Mouse (Mus musculus) E14TG2a.4 (cell line): ENCODE results near the gene Dgki.

ENCODE experiments used
- H3K27me3 ChIP-seq: 2 replicates; pipeline ENCODE4 v1.6.1; 2014; ENCODE audit warnings: low read length, control low read depth; ENCODE audit not compliant: insufficient read depth
- H3K36me3 ChIP-seq: 2 replicates; pipeline ENCODE4 v1.6.1; 2014; ENCODE audit warnings: low read length, control low read depth; ENCODE audit not compliant: insufficient read depth
- H3K4me1 ChIP-seq: replicated peaks from 2 replicates; pipeline ENCODE4 v1.6.1; 2014; ENCODE audit warnings: low read depth, low read length, control low read depth
- H3K4me3 ChIP-seq: replicated peaks from 2 replicates; pipeline ENCODE4 v1.5.1; 2014; ENCODE audit warnings: mild to moderate bottlenecking, low read length
- H3K9me3 ChIP-seq: 2 replicates; pipeline ENCODE4 v1.6.1; 2014; ENCODE audit warnings: low read length, control low read depth
- CTCF ChIP-seq: conservative IDR thresholded peaks from 2 replicates; pipeline ENCODE4 v1.5.1; 2014; ENCODE audit warnings: low read length
- NANOG ChIP-seq: IDR thresholded peaks from 2 replicates; pipeline ENCODE4 v1.6.1; 2014; ENCODE audit warnings: borderline replicate concordance, low read length, mixed read lengths
- POU5F1 ChIP-seq: IDR thresholded peaks from 2 replicates; pipeline ENCODE4 v1.6.1; 2014; ENCODE audit warnings: low read length, borderline replicate concordance

Dgki gene

DNA sequence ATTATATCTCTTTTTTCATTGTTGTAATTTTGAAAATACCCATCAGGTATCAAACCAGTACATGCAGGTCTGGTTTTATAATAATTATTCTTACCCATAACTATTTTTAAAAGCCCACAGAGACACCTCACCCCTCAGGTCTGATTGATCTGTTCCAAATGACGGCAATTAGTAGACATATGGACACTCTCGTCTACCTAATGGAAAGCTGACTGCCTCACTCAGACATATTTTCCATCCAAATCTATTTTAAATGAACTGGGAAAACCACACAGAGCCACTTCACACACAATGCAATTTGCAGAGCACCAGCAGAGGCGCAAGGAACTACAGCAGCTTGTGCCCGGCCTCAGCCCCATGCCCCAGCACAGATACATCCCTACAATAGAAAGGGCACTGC lies 104.2 kb downstream of the Dgki start:
- H3K4me3 ChIP-seq: no peak overlapping the region
- TF ChIP-seq NANOG (no peak), POU5F1 (no peak), CTCF (no peak)
- H3K4me1 ChIP-seq: peaks cover 6% of the 10 kb centered on the region
- no peaks in the 10 kb centered on the region for H3K27me3 ChIP-seq
- no peaks in the 10 kb centered on the region for H3K9me3 ChIP-seq
- H3K36me3 ChIP-seq: no peaks in the 10 kb centered on the region

DNA sequence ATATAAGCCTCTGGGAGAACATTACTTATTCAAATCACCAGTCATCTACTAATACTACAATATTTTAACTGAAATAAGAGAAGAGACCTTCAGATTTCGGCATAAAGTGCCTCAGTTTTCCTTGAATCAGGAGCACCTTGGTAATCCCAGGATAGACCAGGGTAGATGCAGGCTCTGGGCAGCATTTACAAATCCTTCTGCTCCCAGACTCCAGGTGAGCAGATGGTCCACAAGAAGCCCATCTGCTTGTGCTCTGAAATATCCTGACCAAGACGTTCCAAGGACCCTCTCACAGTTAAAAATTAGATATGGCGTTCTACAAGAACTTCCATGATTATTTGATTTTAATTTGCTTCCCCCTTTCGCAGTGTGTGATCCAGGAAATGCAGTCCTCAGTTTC lies 118.0 kb downstream of the Dgki start:
- 0 out of 2 replicates have a peak, but pooled peaks cover 3% of the 10 kb centered on the region for H3K27me3 ChIP-seq
- H3K36me3 ChIP-seq: no peaks in the 10 kb centered on the region
- H3K4me3 ChIP-seq: no peak overlapping the region
- H3K4me1 ChIP-seq: no peaks in the 10 kb centered on the region
- H3K9me3 ChIP-seq: no peaks in the 10 kb centered on the region
- TF ChIP-seq CTCF: no peak
- no peak for TF ChIP-seq POU5F1
- no peak for TF ChIP-seq NANOG

DNA sequence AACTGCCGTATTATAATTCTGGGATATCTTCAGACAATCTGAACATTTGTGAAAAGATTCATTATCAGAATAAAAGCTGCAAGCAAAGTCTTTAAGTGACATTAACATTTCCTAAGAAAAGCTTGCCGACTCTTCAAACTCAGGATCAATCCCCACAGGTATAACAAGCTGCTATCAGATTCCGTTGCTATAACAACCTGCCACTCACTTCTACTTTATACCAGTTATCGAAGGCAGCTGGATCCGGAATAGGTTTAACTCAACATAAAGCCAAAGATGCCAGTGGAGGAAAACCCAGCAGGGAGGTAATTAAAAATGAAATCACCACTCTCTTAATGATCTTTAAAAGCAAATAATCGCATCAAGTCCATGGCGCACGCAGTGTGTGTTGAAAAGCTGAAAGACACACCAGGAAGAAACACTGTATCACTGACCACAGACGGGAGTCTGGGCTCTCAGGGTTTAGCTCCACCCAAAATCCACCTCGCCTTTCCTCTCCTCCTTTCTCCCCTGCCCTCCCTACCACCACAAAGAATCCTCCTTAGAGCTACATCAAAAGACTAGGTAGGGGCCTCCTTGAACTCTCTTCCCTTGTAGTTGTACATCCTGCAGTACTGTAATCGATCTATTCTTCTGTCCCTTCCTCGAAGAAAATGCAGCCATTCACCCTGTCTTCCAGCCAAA lies 128.7 kb downstream of the Dgki start:
- Histone ChIP-seq H3K9me3 (peaks cover 7% of the 10 kb centered on the region), H3K4me1 (no peaks in the 10 kb centered on the region), H3K4me3 (no peak overlapping the region), H3K27me3 (no peaks in the 10 kb centered on the region), H3K36me3 (no peaks in the 10 kb centered on the region)
- TF ChIP-seq NANOG (no peak), POU5F1 (no peak), CTCF (no peak)

DNA sequence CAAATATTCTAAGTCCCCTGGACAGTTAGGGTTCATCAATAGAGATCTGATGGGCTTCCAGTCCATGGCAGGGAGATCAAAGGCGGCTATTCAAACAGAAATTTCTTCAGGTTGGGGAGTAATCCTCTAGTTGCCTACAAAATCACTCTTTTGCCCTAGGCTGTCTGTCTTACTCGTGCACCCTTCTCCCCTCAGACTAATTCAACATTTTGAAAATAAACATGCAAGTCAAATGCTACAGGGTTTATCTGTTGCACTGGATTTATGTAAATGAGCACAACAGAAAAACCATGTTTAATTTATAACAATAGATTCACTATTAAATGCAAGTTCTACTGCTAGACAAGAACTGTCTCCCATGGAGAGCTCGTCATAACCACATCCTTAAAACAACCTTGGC lies 141.1 kb downstream of the Dgki start:
- Histone ChIP-seq H3K4me3 (no peak overlapping the region), H3K4me1 (peaks cover 15% of the 10 kb centered on the region), H3K9me3 (no peaks in the 10 kb centered on the region), H3K27me3 (no peaks in the 10 kb centered on the region), H3K36me3 (peaks cover 5% of the 10 kb centered on the region; the same call in 1 of the 2 replicates)
- TF ChIP-seq CTCF (no peak), NANOG (no peak), POU5F1 (no peak)

DNA sequence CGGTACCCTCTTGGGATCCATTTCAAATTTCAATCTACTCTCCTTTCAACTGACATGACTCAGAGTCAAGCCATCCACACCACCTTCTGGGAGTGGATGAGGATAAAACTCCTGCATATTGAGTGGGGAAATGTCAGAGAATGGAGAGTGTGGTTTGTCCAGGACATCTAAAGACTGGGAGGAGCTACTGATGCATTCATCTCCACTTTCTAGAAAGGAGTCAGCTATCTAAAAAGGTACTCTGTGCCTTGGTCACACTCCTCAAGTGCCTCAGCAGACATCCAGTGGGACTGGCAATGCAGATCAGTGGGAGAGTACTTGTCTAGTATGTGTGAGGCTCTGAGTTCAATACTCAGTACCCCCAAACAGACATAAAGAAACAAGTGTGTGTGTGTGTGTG lies 145.9 kb downstream of the Dgki start:
- no peaks in the 10 kb centered on the region for H3K9me3 ChIP-seq
- peaks cover 52% of the 10 kb centered on the region for H3K4me1 ChIP-seq
- H3K36me3 ChIP-seq: peaks cover 5% of the 10 kb centered on the region; the same call in 1 of the 2 replicates
- no peak for TF ChIP-seq POU5F1
- TF ChIP-seq NANOG: no peak
- no peak for TF ChIP-seq CTCF
- H3K27me3 ChIP-seq: no peaks in the 10 kb centered on the region
- H3K4me3 ChIP-seq: peak overlapping the region; percentile 8; the same call in 1 of the 2 replicates

DNA sequence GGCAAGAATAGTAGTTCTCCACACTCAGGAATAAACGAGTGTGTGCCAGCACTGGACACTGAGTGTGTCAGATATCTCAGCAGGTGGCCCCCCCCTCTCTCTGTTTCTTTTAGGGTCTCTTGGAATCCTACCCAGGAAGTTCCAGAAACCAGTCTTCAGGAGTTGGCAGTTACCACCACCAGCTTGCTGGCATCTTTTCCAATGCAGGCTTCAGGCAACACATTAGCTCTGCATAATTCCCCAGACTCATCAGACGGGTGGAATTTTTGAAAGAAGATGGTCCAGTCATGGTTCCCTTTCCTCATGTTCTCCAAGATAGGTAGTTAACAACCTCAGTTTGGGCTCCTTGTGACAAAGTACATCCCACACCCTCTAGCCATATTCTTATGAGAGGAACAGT lies 149.5 kb downstream of the Dgki start:
- no peak for TF ChIP-seq CTCF
- no peak for TF ChIP-seq POU5F1
- TF ChIP-seq NANOG: no peak
- peaks cover 64% of the 10 kb centered on the region for H3K4me1 ChIP-seq
- no peaks in the 10 kb centered on the region for H3K9me3 ChIP-seq

DNA sequence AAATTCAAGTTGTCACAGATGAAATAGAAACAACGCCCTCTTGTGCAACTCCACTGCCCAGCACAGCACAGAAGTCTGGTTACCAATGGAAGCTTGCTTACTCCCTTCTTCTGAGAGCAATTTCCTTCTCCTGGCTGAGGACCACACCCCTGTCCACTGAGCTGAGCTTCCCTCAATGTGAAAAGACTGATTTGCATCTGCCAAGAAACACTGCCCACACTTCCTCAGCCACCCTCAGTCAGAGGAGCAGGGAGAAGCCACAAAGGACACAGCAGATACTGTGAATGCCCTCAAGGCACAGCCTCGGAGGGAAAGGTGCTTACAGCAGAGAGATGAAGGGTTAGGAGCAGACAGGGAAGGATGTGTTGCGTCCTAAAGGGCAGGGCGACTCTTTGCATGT lies 149.9 kb downstream of the Dgki start:
- H3K36me3 ChIP-seq: peaks cover 8% of the 10 kb centered on the region; the same call in 1 of the 2 replicates
- peak overlapping the region; percentile 5; the same call in 1 of the 2 replicates for H3K4me3 ChIP-seq
- H3K27me3 ChIP-seq: no peaks in the 10 kb centered on the region
- H3K9me3 ChIP-seq: no peaks in the 10 kb centered on the region
- H3K4me1 ChIP-seq: peaks cover 59% of the 10 kb centered on the region
- TF ChIP-seq NANOG: no peak
- no peak for TF ChIP-seq POU5F1
- no peak for TF ChIP-seq CTCF

More for the DNA sequence above, 149.5 kb downstream of the Dgki start:
- Histone ChIP-seq H3K4me3 (no peak overlapping the region), H3K36me3 (peaks cover 8% of the 10 kb centered on the region; the same call in 1 of the 2 replicates), H3K27me3 (no peaks in the 10 kb centered on the region)

DNA sequence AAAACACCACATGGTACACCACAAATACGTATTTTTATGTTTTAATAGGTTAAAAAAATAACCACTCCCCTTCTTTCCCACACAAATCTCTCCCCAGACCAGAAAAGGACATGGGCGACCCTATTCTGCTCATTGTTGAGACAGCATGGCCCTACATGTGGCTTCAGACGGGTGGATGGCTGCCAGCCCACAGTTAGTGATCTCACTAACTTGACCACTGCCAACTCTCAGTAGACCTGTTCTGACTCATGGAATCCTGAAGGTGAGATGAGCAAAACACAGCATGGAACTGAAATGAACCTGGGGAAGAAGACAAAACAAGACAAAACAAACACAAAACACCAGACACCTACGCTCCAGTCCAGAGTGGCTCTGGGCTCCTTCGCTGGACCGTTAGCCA lies 150.8 kb downstream of the Dgki start:
- TF ChIP-seq CTCF (no peak), POU5F1 (no peak), NANOG (no peak)
- peaks cover 3% of the 10 kb centered on the region; the same call in 1 of the 2 replicates for H3K36me3 ChIP-seq
- no peaks in the 10 kb centered on the region for H3K27me3 ChIP-seq
- no peaks in the 10 kb centered on the region for H3K9me3 ChIP-seq
- peaks cover 55% of the 10 kb centered on the region for H3K4me1 ChIP-seq
- no peak overlapping the region for H3K4me3 ChIP-seq

DNA sequence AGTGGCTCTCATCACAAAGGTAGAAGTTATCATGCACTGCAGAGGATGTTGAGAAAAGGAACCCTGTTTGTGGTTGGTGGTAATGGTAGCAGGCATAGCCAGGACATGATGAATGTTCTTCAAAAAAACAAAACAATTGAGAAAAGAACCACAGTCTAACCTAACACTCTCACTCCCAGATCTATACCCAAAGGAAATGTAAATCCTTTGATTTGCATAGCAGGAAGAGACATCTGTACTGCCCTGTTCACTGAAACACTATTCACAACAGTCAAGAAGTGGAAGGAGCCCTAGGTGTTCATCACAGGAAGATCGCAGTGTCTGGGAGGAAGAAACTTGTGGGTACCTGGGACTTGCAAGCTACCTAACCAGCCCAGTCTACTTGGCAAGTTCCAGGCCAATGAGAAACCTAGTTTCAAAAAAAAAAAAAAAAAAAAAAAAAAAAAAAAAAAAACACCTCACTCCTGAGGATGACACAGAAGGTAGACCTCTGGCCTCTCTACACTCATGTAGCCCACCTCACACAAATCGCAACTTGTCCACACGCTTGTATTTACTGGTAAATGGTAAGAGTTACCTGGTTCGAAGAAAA lies 152.5 kb downstream of the Dgki start:
- Histone ChIP-seq H3K4me3 (no peak overlapping the region), H3K27me3 (no peaks in the 10 kb centered on the region), H3K4me1 (peaks cover 42% of the 10 kb centered on the region), H3K36me3 (peaks cover 3% of the 10 kb centered on the region; the same call in 1 of the 2 replicates), H3K9me3 (no peaks in the 10 kb centered on the region)
- no peak for TF ChIP-seq NANOG
- no peak for TF ChIP-seq CTCF
- no peak for TF ChIP-seq POU5F1
